Mouse (Mus musculus): Measurements from ENCODE around the gene Fkbp6. TPM values are rescaled to one million over a fixed set of nuclear protein-coding genes. Genes with fewer than 3 reads are reported as not detected.

Fkbp6 gene
- polyA plus RNA-seq, 1 experiment from 2014 or later, result not detected

DNA sequence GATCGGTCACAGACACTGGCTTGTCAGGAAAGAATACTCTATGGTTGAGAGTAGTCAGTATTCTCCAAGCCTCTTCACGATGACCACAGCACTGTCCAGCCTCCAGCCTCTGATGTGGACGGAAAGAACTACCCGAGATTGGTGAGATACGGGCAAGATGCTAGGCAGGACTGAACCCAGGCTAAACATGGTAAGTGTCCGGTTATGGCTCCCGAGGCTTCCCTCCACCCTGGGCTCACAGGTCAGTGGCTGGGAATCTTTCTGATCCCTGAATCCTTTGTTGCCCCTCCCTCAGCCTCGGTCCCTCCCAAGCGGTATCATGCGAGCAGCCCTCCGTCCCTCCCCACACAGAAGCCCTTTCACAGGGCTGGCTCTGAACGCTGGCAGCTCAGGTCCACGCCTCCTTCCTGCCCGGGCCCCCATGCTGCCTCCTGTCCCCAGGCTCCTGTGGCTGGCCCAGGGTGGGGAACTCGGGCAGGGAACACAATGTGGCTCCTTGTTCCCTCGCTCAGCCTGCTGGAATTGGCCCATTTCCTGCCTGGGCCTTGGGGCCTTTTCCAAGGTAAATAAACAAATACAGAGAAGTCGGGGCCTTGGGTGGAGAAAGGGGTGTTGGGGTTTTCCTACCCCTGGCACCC is 85.9 kb downstream of the Fkbp6 start:
- Histone ChIP-seq H3K27ac (replicated peaks; ENCODE audit: low read depth, low read length) (peak overlapping the region; percentile 86), H3K36me3 (ENCODE audit: control insufficient read depth, insufficient read depth, low read length) (no peaks in the 10 kb centered on the region), H3K27me3 (replicated peaks; ENCODE audit: control insufficient read depth, insufficient read depth, low read length) (no peaks in the 10 kb centered on the region), H3K4me1 (ENCODE audit: control insufficient read depth, insufficient read depth, low read length) (peaks cover 17% of the 10 kb centered on the region), H3K9me3 (ENCODE audit: control insufficient read depth, low read length) (no peaks in the 10 kb centered on the region), H3K4me2 (ENCODE audit: low read depth, low read length) (peak overlapping the region; percentile 46), H3K4me3 (ENCODE audit: low read depth, low read length) (peak overlapping the region; percentile 8; the same call in 1 of the 2 replicates), H3K9ac (ENCODE audit: low read depth, low read length) (peak overlapping the region; percentile 40)
- ATAC-seq (ENCODE audit: low read depth) (peak; percentile 94), DNase-seq (ENCODE audit: low spot score) (peak; percentile 86)
- 10% methylated on average over 17 of the region's 17 CpGs for WGBS

GRCm38 (mm10) chr5:135258280-135259150 is 91.3 kb downstream of the Fkbp6 start:
- H3K4me1 ChIP-seq (ENCODE audit: control insufficient read depth, insufficient read depth, low read length), result peaks cover 16% of the 10 kb centered on the region
- peak overlapping the region; percentile 62 for H3K9ac ChIP-seq (ENCODE audit: low read depth, low read length)
- no peaks in the 10 kb centered on the region for H3K27me3 ChIP-seq (replicated peaks; ENCODE audit: control insufficient read depth, insufficient read depth, low read length)
- H3K27ac ChIP-seq (replicated peaks; ENCODE audit: low read depth, low read length), result peak overlapping the region; percentile 92
- WGBS, result 15% methylated on average over 27 of the region's 30 CpGs
- no peaks in the 10 kb centered on the region for H3K36me3 ChIP-seq (ENCODE audit: control insufficient read depth, insufficient read depth, low read length)
- peak; percentile 90 for DNase-seq (ENCODE audit: low spot score)
- peak; percentile 67 for ATAC-seq (ENCODE audit: low read depth)
- 0 out of 2 replicates have a peak, but pooled peaks cover 3% of the 10 kb centered on the region for H3K9me3 ChIP-seq (ENCODE audit: control insufficient read depth, low read length)
- peak overlapping the region; percentile 29 for H3K4me3 ChIP-seq (ENCODE audit: low read depth, low read length)
- H3K4me2 ChIP-seq (ENCODE audit: low read depth, low read length), result peak overlapping the region; percentile 54

DNA sequence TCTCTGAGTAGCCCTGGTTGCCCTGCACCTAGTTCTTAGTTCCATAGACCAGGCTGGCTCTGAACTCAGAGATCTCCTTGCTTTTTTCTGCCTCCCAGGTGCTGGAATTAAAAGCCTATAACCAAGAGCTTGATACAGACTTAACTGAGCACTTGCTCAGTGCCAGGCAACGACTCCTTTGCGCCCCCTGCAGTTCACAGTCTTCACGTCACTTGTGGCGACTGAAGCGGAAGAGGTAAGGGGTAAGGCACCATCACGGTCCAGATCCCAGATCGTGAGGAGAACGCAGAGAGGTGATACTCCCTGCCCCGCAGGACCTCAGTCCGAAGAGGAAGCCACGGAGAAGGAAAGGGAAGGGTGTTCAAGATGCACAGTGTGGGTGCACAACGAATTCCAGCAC is 92.3 kb downstream of the Fkbp6 start:
- peak overlapping the region; percentile 92 for H3K27ac ChIP-seq (replicated peaks; ENCODE audit: low read depth, low read length)
- peaks cover 16% of the 10 kb centered on the region for H3K4me1 ChIP-seq (ENCODE audit: control insufficient read depth, insufficient read depth, low read length)
- 0 out of 2 replicates have a peak, but pooled peaks cover 3% of the 10 kb centered on the region for H3K9me3 ChIP-seq (ENCODE audit: control insufficient read depth, low read length)
- H3K36me3 ChIP-seq (ENCODE audit: control insufficient read depth, insufficient read depth, low read length), result no peaks in the 10 kb centered on the region
- no peak overlapping the region for H3K9ac ChIP-seq (ENCODE audit: low read depth, low read length)
- no peak for DNase-seq (ENCODE audit: low spot score)
- H3K27me3 ChIP-seq (replicated peaks; ENCODE audit: control insufficient read depth, insufficient read depth, low read length), result no peaks in the 10 kb centered on the region
- no peak for ATAC-seq (ENCODE audit: low read depth)
- 0 out of 2 replicates have a peak overlapping the region, but pooled peaks have one; percentile 54 for H3K4me2 ChIP-seq (ENCODE audit: low read depth, low read length)
- 79% methylated on average over 12 of the region's 12 CpGs for WGBS
- H3K4me3 ChIP-seq (ENCODE audit: low read depth, low read length), result no peak overlapping the region

GRCm38 (mm10) chr5:135256166-135256565 is 93.7 kb downstream of the Fkbp6 start:
- peaks cover 19% of the 10 kb centered on the region for H3K4me1 ChIP-seq (ENCODE audit: control insufficient read depth, insufficient read depth, low read length)
- no peak overlapping the region for H3K4me2 ChIP-seq (ENCODE audit: low read depth, low read length)
- DNase-seq (ENCODE audit: low spot score) (no peak), ATAC-seq (ENCODE audit: low read depth) (no peak)
- no peaks in the 10 kb centered on the region for H3K27me3 ChIP-seq (replicated peaks; ENCODE audit: control insufficient read depth, insufficient read depth, low read length)
- 85% methylated on average over 3 of the region's 3 CpGs for WGBS
- H3K9me3 ChIP-seq (ENCODE audit: control insufficient read depth, low read length), result 0 out of 2 replicates have a peak, but pooled peaks cover 3% of the 10 kb centered on the region
- no peak overlapping the region for H3K27ac ChIP-seq (replicated peaks; ENCODE audit: low read depth, low read length)
- H3K4me3 ChIP-seq (ENCODE audit: low read depth, low read length), result no peak overlapping the region
- no peaks in the 10 kb centered on the region for H3K36me3 ChIP-seq (ENCODE audit: control insufficient read depth, insufficient read depth, low read length)
- no peak overlapping the region for H3K9ac ChIP-seq (ENCODE audit: low read depth, low read length)

DNA sequence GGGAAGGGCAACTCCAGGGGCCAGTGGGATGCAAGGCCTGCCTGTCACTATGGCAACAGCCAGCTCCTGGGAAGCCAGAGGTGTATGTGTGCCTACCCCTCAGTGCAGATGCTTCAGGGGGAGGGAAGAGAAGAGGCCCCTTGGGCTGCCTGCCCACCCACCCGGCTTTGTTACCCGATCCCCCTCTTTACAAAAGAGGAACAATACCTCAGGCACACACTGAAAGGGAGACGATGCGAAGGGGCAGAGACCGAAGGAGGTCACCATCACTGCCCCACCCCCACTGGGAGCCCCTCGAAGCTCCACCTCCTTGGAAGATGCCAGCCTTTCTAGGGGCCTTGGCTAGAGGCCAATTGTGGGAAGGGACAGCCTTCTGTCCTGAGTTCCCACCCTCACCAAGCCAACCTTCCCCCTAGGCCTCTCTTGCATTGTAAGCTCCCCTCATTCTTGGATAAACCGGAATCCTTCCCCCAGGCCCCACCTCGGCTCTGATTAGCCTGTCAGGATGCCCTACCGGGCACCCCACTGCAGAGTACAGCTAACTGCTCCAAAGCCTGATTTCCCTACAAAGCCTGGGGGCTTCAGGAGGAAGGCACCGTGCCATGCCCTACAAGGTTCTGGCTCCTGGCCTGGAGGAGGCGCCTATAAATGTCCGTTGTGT is 96.0 kb downstream of the Fkbp6 start:
- Histone ChIP-seq H3K27me3 (replicated peaks; ENCODE audit: control insufficient read depth, insufficient read depth, low read length) (peaks cover 22% of the 10 kb centered on the region), H3K4me1 (ENCODE audit: control insufficient read depth, insufficient read depth, low read length) (peaks cover 19% of the 10 kb centered on the region), H3K36me3 (ENCODE audit: control insufficient read depth, insufficient read depth, low read length) (no peaks in the 10 kb centered on the region), H3K9me3 (ENCODE audit: control insufficient read depth, low read length) (0 out of 2 replicates have a peak, but pooled peaks cover 3% of the 10 kb centered on the region), H3K27ac (replicated peaks; ENCODE audit: low read depth, low read length) (peak overlapping the region; percentile 52), H3K4me3 (ENCODE audit: low read depth, low read length) (no peak overlapping the region), H3K9ac (ENCODE audit: low read depth, low read length) (0 out of 2 replicates have a peak overlapping the region, but pooled peaks have one; percentile 11), H3K4me2 (ENCODE audit: low read depth, low read length) (no peak overlapping the region)
- WGBS, result 8% methylated on average over 11 of the region's 12 CpGs
- DNase-seq (ENCODE audit: low spot score) (peak; percentile 87), ATAC-seq (ENCODE audit: low read depth) (peak; percentile 72)

GRCm38 (mm10) chr5:135251079-135251454 is 98.8 kb downstream of the Fkbp6 start, which contains the start of gene Fzd9:
Gene Fzd9 (minus strand): TSS chr5:135251230.
- Histone ChIP-seq H3K27ac (replicated peaks; ENCODE audit: low read depth, low read length) (no peak within 1 kb of the TSS), H3K36me3 (ENCODE audit: control insufficient read depth, insufficient read depth, low read length) (peaks cover 13% of the 10 kb centered on the region), H3K9ac (ENCODE audit: low read depth, low read length) (peak within 1 kb of the TSS; percentile 72), H3K4me3 (ENCODE audit: low read depth, low read length) (peak within 1 kb of the TSS; percentile 68), H3K4me2 (ENCODE audit: low read depth, low read length) (peak within 1 kb of the TSS; percentile 98), H3K4me1 (ENCODE audit: control insufficient read depth, insufficient read depth, low read length) (peaks cover 15% of the 10 kb centered on the region), H3K27me3 (replicated peaks; ENCODE audit: control insufficient read depth, insufficient read depth, low read length) (peaks cover 22% of the 10 kb centered on the region), H3K9me3 (ENCODE audit: control insufficient read depth, low read length) (no peaks in the 10 kb centered on the region)
- DNase-seq (ENCODE audit: low spot score) (peak; percentile 93), ATAC-seq (ENCODE audit: low read depth) (peak; percentile 84)
- WGBS, result 0% methylated on average over 25 of the region's 51 CpGs

- Histone ChIP-seq H3K27ac (replicated peaks; ENCODE audit: low read depth, low read length) (no peak overlapping the region), H3K27me3 (replicated peaks; ENCODE audit: control insufficient read depth, insufficient read depth, low read length) (peaks cover 22% of the 10 kb centered on the region), H3K4me3 (ENCODE audit: low read depth, low read length) (peak overlapping the region; percentile 68), H3K4me2 (ENCODE audit: low read depth, low read length) (peak overlapping the region; percentile 98), H3K9ac (ENCODE audit: low read depth, low read length) (peak overlapping the region; percentile 72), H3K9me3 (ENCODE audit: control insufficient read depth, low read length) (no peaks in the 10 kb centered on the region), H3K4me1 (ENCODE audit: control insufficient read depth, insufficient read depth, low read length) (peaks cover 15% of the 10 kb centered on the region), H3K36me3 (ENCODE audit: control insufficient read depth, insufficient read depth, low read length) (peaks cover 20% of the 10 kb centered on the region)
- peak; percentile 34 for ATAC-seq (ENCODE audit: low read depth)
- no peak for DNase-seq (ENCODE audit: low spot score)
- 3% methylated on average over 47 of the region's 92 CpGs for WGBS
These were observed 99.4 kb downstream of the Fkbp6 start for GRCm38 (mm10) chr5:135250186-135251078.
